13 mouse cellular contexts compared by ENCODE assay signal in the genomic region with DNA sequence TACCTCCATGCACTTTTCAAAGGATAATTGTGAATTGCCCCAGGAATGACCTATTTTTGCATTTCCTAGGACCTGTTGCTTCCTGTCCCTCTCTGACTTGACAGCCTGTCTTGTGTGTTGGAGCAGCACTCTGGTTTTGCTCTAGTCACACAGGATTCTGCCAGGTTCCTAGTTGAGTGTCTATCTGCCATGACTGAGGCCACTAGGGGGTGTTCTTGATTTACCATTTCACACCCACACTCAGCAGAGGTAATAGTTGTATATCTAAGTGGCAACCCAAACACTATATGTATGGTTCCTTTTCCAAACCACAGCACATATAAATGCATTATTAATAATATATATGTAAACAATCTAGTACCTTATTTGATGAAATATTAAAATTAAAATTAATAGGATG. TPM values are rescaled to one million over a fixed set of nuclear protein-coding genes. Genes with fewer than 3 reads are reported as not detected.
DNase-seq lines count a peak whose midpoint lies in the region; ATAC-seq and TF ChIP-seq lines count a peak whose summit lies in the region.
"Had no signal": no experiment of that assay in that cellular context is flagged by ENCODE, and none has a peak within 500 bp of the region (broad histone marks: within the 10 kb centered on the region; RNA-seq: fewer than 3 reads in every experiment).

No protein-coding gene starts in this region.

- intact Hi-C loops in left cerebral cortex, adult 2 months (cut with DNase I), result loop anchor here (1.0 kb wide), 1 partner anchor 125 kb away; no protein-coding TSS in a partner anchor
- intact Hi-C loops in left cerebral cortex, postnatal 10 days (cut with DNase I), result no loop called here

- no peaks in the 10 kb centered on the region for H3K27me3 ChIP-seq in forebrain, embryonic 14.5 days (replicated peaks; ENCODE audit: control insufficient read depth, insufficient read depth, low read length)
- H3K27me3 ChIP-seq in forebrain, embryonic 13.5 days, result no peaks in the 10 kb centered on the region
- no peaks in the 10 kb centered on the region for H3K27me3 ChIP-seq in C2C12 (ENCODE audit: control insufficient read depth, insufficient read depth, insufficient read length)
- H3K27me3 ChIP-seq: hindbrain, embryonic 12.5 days; neural tube, embryonic 12.5 days had no signal

- peak; percentile 17 for DNase-seq in forebrain, embryonic 14.5 days (ENCODE audit: low spot score)
- no peak for DNase-seq in left cerebral cortex, adult 2 months (ENCODE audit: extremely low spot score in 1 of 2, low spot score in 2 of 2)
- no peak for DNase-seq in left cerebral cortex, adult 9 months (ENCODE audit: low spot score in 2 of 2)
- DNase-seq in embryo, embryonic 11 days, result peak; percentile 23
- no peak for DNase-seq in left cerebral cortex, postnatal 10 days (ENCODE audit: extremely low spot score in 1 of 2, low spot score in 2 of 2)
- no peak for DNase-seq in ovary, adult 18-20 months (ENCODE audit: low spot score)
- DNase-seq: gastrocnemius, postnatal 25 days; lung, postnatal 14 days had no signal

- no peak overlapping the region for H3ac ChIP-seq in C2C12 (ENCODE audit: control insufficient read depth, insufficient read length, low read depth)

- no peaks in the 10 kb centered on the region for H3K4me1 ChIP-seq in forebrain, embryonic 14.5 days (ENCODE audit: control insufficient read depth, insufficient read depth, low read length)
- H3K4me1 ChIP-seq in forebrain, embryonic 13.5 days, result no peaks in the 10 kb centered on the region
- H3K4me1 ChIP-seq: hindbrain, embryonic 12.5 days; neural tube, embryonic 12.5 days had no signal

- no peaks in the 10 kb centered on the region for H3K36me3 ChIP-seq in forebrain, embryonic 14.5 days (ENCODE audit: control insufficient read depth, insufficient read depth, low read length)
- H3K36me3 ChIP-seq in forebrain, embryonic 13.5 days (ENCODE audit: poor library complexity, severe bottlenecking), result no peaks in the 10 kb centered on the region
- H3K36me3 ChIP-seq in C2C12 (ENCODE audit: control insufficient read depth, insufficient read depth), result no peaks in the 10 kb centered on the region
- H3K36me3 ChIP-seq: hindbrain, embryonic 12.5 days; neural tube, embryonic 12.5 days had no signal

- H3K4me2 ChIP-seq in forebrain, embryonic 14.5 days (ENCODE audit: low read length), result no peak overlapping the region
- H3K4me2 ChIP-seq in forebrain, embryonic 13.5 days, result no peak overlapping the region
- H3K4me2 ChIP-seq: hindbrain, embryonic 12.5 days; neural tube, embryonic 12.5 days had no signal

- H3K4me3 ChIP-seq in forebrain, embryonic 14.5 days (ENCODE audit: low read depth, low read length), result no peak overlapping the region
- H3K4me3 ChIP-seq in forebrain, embryonic 13.5 days, result no peak overlapping the region
- H3K4me3 ChIP-seq in left cerebral cortex, adult 2 months, result no peak overlapping the region
- H3K4me3 ChIP-seq in C2C12 (ENCODE audit: insufficient read depth, poor library complexity, severe bottlenecking), result no peak overlapping the region
- H3K4me3 ChIP-seq: hindbrain, embryonic 12.5 days; neural tube, embryonic 12.5 days had no signal

- H3K79me3 ChIP-seq in C2C12 (ENCODE audit: low read depth), result no peaks in the 10 kb centered on the region

- peak; percentile 21 for TF ChIP-seq CTCF in left cerebral cortex, adult 2 months (IDR thresholded peaks at IDR 0.05)
- TF ChIP-seq CTCF in C2C12 (IDR thresholded peaks at IDR 0.05; ENCODE audit: control insufficient read depth, insufficient read depth, insufficient read length), result peak; percentile 15

- no peak for ATAC-seq in forebrain, embryonic 14.5 days
- no peak for ATAC-seq in forebrain, embryonic 13.5 days

- H3K27ac ChIP-seq in forebrain, embryonic 14.5 days (ENCODE audit: low read depth, low read length), result no peak overlapping the region
- H3K27ac ChIP-seq in forebrain, embryonic 13.5 days, result no peak overlapping the region
- H3K27ac ChIP-seq in left cerebral cortex, adult 2 months, result no peak overlapping the region
- H3K27ac ChIP-seq: hindbrain, embryonic 12.5 days; neural tube, embryonic 12.5 days had no signal

- H3K79me2 ChIP-seq in C2C12 (ENCODE audit: control insufficient read depth, insufficient read depth), result no peaks in the 10 kb centered on the region

- no peaks in the 10 kb centered on the region for H3K9me3 ChIP-seq in forebrain, embryonic 14.5 days (replicated peaks; ENCODE audit: control insufficient read depth, low read length)
- no peaks in the 10 kb centered on the region for H3K9me3 ChIP-seq in forebrain, embryonic 13.5 days (replicated peaks)
- H3K9me3 ChIP-seq: hindbrain, embryonic 12.5 days; neural tube, embryonic 12.5 days had no signal

- no peak overlapping the region for H3K9ac ChIP-seq in forebrain, embryonic 14.5 days (ENCODE audit: low read length)
- no peak overlapping the region for H3K9ac ChIP-seq in forebrain, embryonic 13.5 days
- H3K9ac ChIP-seq: hindbrain, embryonic 12.5 days; neural tube, embryonic 12.5 days had no signal

TF ChIP-seq in C2C12, 6 proteins besides CTCF, POLR2A, EP300 and RAD21:
- TF ChIP-seq MYOD1 (IDR thresholded peaks at IDR 0.05; ENCODE audit: control insufficient read depth, insufficient read length, low read depth) (no peak), FOSL1 (IDR thresholded peaks at IDR 0.05; ENCODE audit: insufficient read depth, low read length, poor library complexity, severe bottlenecking) (no peak), MYOG (IDR thresholded peaks at IDR 0.05; ENCODE audit: control insufficient read depth, extremely low read depth, insufficient read length) (no peak), USF1 (IDR thresholded peaks at IDR 0.05; ENCODE audit: low read depth) (no peak), MAX (IDR thresholded peaks at IDR 0.05) (no peak), CEBPB (IDR thresholded peaks at IDR 0.05; ENCODE audit: low read depth) (no peak)

RNA-seq across cellular contexts. Expression of a gene that starts 26.1 kb away (rescaled TPM):
- polyA plus RNA-seq in forebrain, embryonic 14.5 days (2014; fragmentation: Nextera tagmentation; extraction: Ambion mirVana), result not detected in 2 replicates
- not detected in 2 replicates for polyA plus RNA-seq in forebrain, embryonic 13.5 days (2015; fragmentation: Nextera tagmentation; extraction: Ambion mirVana)
- total RNA-seq in left cerebral cortex, adult 2 months (2021), result not detected
- 0.21 TPM for polyA plus RNA-seq in C2C12 (2012; fragmentation: generic; extraction: Trizol)
- not detected for total RNA-seq in left cerebral cortex, postnatal 10 days (2021)
- total RNA-seq: gastrocnemius, postnatal 25 days had no signal
- polyA plus RNA-seq: hindbrain, embryonic 12.5 days; testis, adult 2 months had no signal

RNA-seq across cellular contexts. Expression of a gene that starts 51.2 kb away (rescaled TPM):
- 1.0 and 1.9 TPM in 2 replicates for polyA plus RNA-seq in forebrain, embryonic 14.5 days (2014; fragmentation: Nextera tagmentation; extraction: Ambion mirVana)
- 0.46 and 0.86 TPM in 2 replicates for polyA plus RNA-seq in forebrain, embryonic 13.5 days (2015; fragmentation: Nextera tagmentation; extraction: Ambion mirVana)
- total RNA-seq in left cerebral cortex, adult 2 months (2021), result 1 to 10 TPM; 1.8 to 2.2 TPM
- polyA plus RNA-seq in C2C12 (2012; fragmentation: generic; extraction: Trizol), result 0.41 TPM
- total RNA-seq in left cerebral cortex, postnatal 10 days (2021), result 1 to 10 TPM in 1 of 2 experiments, under 1 TPM in 1; 0.62 to 1.3 TPM

RNA-seq across cellular contexts. Expression of a gene that starts 56.2 kb away (rescaled TPM):
- polyA plus RNA-seq in forebrain, embryonic 14.5 days (2014; fragmentation: Nextera tagmentation; extraction: Ambion mirVana), result 1.2 and 2.6 TPM in 2 replicates
- 1.4 and 1.8 TPM in 2 replicates for polyA plus RNA-seq in forebrain, embryonic 13.5 days (2015; fragmentation: Nextera tagmentation; extraction: Ambion mirVana)
- 1 to 10 TPM in 1 of 2 experiments, under 1 TPM in 1; 0.36 to 1.1 TPM for total RNA-seq in left cerebral cortex, adult 2 months (2021)
- polyA plus RNA-seq in C2C12 (2012; fragmentation: generic; extraction: Trizol), result 0.13 TPM
- total RNA-seq in left cerebral cortex, postnatal 10 days (2021), result 1 to 10 TPM; 3.1 to 3.7 TPM
- total RNA-seq: gastrocnemius, postnatal 25 days had no signal

Comparison
In these comparisons a context has a peak if more than half of its experiments do, and no peak if none do; other contexts are left out.
1. DNase-seq: peak in forebrain, embryonic 14.5 days (single experiment) and embryo, embryonic 11 days (single experiment); none in left cerebral cortex, adult 2 months (0 of 2), left cerebral cortex, adult 9 months (0 of 2), left cerebral cortex, postnatal 10 days (0 of 2) and ovary, adult 18-20 months (single experiment).